Mouse (Mus musculus) liver, embryonic 14.5 days (tissue): ENCODE data around the gene Tekt2. TPM values are rescaled to one million over a fixed set of nuclear protein-coding genes. Genes with fewer than 3 reads are reported as not detected.
A peak's percentile ranks its signal among the peaks of the same experiment; 100 is the strongest.

Source experiments
- ATAC-seq: fragments of 200-750 bp; cut with Nextera tagmentation; 2 replicates; pipeline ENCODE4 v1.8.0; 2017; ENCODE audit warnings: moderate number of reproducible peaks, mild to moderate bottlenecking, moderate library complexity; ENCODE audit not compliant: insufficient read depth
- DNase-seq, 3 experiments: peaks; one replicate each; pipeline ENCODE4 v3.0.0-alpha.2; 2012 to 2013; ENCODE audit warnings: low read depth in 3 of 3, low spot score in 3 of 3
- H3K27ac ChIP-seq: fragments of 300-500 bp; sonication (generic); 2 replicates; pipeline ENCODE4 v1.5.1; 2014; ENCODE audit warnings: moderate library complexity, mild to moderate bottlenecking, control low read depth, inconsistent platforms
- H3K27me3 ChIP-seq: fragments of 300-500 bp; sonication (generic); 2 replicates; pipeline ENCODE4 v1.6.1; 2014; ENCODE audit warnings: mild to moderate bottlenecking, low read length, moderate library complexity; ENCODE audit not compliant: control insufficient read depth, insufficient read depth
- H3K36me3 ChIP-seq: fragments of 300-500 bp; sonication (generic); replicated peaks from 2 replicates; pipeline ENCODE4 v1.6.1; 2014; ENCODE audit warnings: low read depth; ENCODE audit not compliant: control insufficient read depth, insufficient read depth
- H3K4me1 ChIP-seq, 2 experiments: fragments of 200-500 bp in 1 of 2; fragments of 300-500 bp in 1 of 2; sonication (generic) in 1 of 2; replicated peaks; 2 replicates each; pipeline ENCODE4 v1.6.1; 2012 to 2014; ENCODE audit warnings: antibody characterized with exemption in 1 of 2, inconsistent platforms in 1 of 2, low read length in 1 of 2; ENCODE audit not compliant: control insufficient read depth in 2 of 2, insufficient read depth in 2 of 2
- H3K4me2 ChIP-seq: fragments of 300-500 bp; sonication (generic); 2 replicates; pipeline ENCODE4 v1.6.1; 2014; ENCODE audit warnings: low read depth, mild to moderate bottlenecking, control low read depth, moderate library complexity
- H3K4me3 ChIP-seq, 2 experiments: fragments of 200-500 bp in 1 of 2; fragments of 300-500 bp in 1 of 2; sonication (generic) in 1 of 2; 2 replicates each; pipeline ENCODE4 v1.5.1; 2012 to 2014; ENCODE audit warnings: low read depth in 2 of 2, low read length in 2 of 2, mild to moderate bottlenecking in 2 of 2, control low read depth in 1 of 2, inconsistent platforms in 1 of 2, moderate library complexity in 1 of 2; ENCODE audit not compliant: insufficient read depth in 1 of 2
- H3K9ac ChIP-seq: fragments of 300-500 bp; sonication (generic); replicated peaks from 2 replicates; pipeline ENCODE4 v1.6.1; 2014; ENCODE audit warnings: mild to moderate bottlenecking, control low read depth, moderate library complexity
- H3K9me3 ChIP-seq: fragments of 300-500 bp; sonication (generic); 2 replicates; pipeline ENCODE4 v1.6.1; 2016; ENCODE audit warnings: low read length, mixed read lengths; ENCODE audit not compliant: control insufficient read depth
- CTCF ChIP-seq: IDR thresholded peaks from 2 replicates; pipeline ENCODE4 v1.5.1; 2016; ENCODE audit warnings: antibody characterized with exemption, low read depth, control low read depth
- EP300 ChIP-seq: IDR thresholded peaks from 2 replicates; pipeline ENCODE4 v1.6.1; 2016; ENCODE audit warnings: antibody characterized with exemption, low read depth
- WGBS: fragments of 180-500 bp; shearing (Covaris S2); extraction: QIAGEN DNeasy Blood & Tissue Kit; methylation state at CpG from one replicate; pipeline ENCODE4 v1.1.7; 2014; ENCODE audit not compliant: insufficient replicate concordance; 5-methylcytosine and 5-hydroxymethylcytosine counted together
- polyA plus RNA-seq, 2 experiments: library from polyadenylated mRNA; depleted of rRNA in 1 of 2; stranded (reverse) in 1 of 2; unstranded in 1 of 2; fragments of >200 nt; fragmentation: Nextera tagmentation in 1 of 2; extraction: Ambion mirVana in 1 of 2; gene quantifications; 2 replicates each; pipeline versions ENCODE4 v1.2.1 to v1.2.3; 2012 to 2014

Tekt2 gene
- polyA plus RNA-seq, 2 experiments: 0.44 to 0.85 TPM

DNA sequence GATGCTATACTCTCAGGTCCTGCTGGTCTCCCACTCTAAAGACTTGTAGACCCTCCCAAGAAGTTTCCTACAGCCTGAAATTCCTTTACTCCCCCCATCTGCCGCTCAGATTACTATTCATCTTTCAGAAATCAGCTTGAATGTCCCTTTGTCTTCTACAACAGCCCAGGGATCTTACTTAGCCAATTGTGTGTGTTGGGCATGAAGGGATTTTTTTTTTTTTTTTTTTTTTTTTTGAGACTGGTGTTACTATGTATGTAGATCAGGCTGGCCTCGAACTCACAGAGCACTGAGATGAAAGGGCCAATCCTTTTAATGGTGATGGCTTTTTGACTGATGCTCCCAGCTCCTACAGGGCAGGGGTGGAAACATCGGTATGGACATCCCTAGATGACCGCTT lies 29.6 kb downstream of the Tekt2 start:
- H3K4me3 ChIP-seq: no peak overlapping the region
- H3K4me1 ChIP-seq: no peaks in the 10 kb centered on the region
- no peaks in the 10 kb centered on the region for H3K36me3 ChIP-seq
- no peaks in the 10 kb centered on the region for H3K9me3 ChIP-seq
- WGBS: 41% methylated on average over 4 of the region's 4 CpGs
- no peak overlapping the region for H3K9ac ChIP-seq
- peaks cover 37% of the 10 kb centered on the region for H3K27me3 ChIP-seq
- no peak overlapping the region for H3K27ac ChIP-seq
- ATAC-seq: no peak
- H3K4me2 ChIP-seq: no peak overlapping the region
- DNase-seq: no peak
- no peak for TF ChIP-seq EP300
- TF ChIP-seq CTCF: no peak

DNA sequence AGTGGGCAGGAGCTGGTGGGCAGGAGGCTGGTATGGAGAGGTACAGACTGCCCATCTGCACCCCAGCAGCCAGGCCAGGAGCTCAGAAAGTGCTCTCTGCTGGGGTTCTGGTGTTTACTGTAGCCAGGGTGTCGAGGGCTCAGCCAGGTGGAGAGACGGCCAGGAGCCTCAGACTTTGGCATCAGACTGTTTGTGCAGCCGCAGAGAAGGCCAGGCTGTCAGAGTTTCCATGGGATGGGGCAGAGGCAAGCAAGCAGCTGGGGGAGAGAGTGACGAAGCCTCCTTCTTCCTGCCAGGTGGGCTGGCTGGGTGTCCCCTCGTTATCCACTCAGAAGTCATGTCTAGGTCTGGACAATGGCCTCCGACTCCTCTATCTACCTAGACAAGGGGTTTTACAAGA lies 30.3 kb downstream of the Tekt2 start:
- TF ChIP-seq EP300 (no peak), CTCF (no peak)
- ATAC-seq (peak; percentile 13; the same call in 1 of the 2 replicates), DNase-seq (no peak)
- H3K4me1 ChIP-seq: no peaks in the 10 kb centered on the region
- H3K27me3 ChIP-seq: peaks cover 29% of the 10 kb centered on the region
- H3K9ac ChIP-seq: no peak overlapping the region
- no peaks in the 10 kb centered on the region for H3K9me3 ChIP-seq
- H3K4me3 ChIP-seq: no peak overlapping the region
- no peaks in the 10 kb centered on the region for H3K36me3 ChIP-seq
- no peak overlapping the region for H3K4me2 ChIP-seq
- WGBS: 51% methylated on average over 6 of the region's 6 CpGs
- H3K27ac ChIP-seq: no peak overlapping the region

DNA sequence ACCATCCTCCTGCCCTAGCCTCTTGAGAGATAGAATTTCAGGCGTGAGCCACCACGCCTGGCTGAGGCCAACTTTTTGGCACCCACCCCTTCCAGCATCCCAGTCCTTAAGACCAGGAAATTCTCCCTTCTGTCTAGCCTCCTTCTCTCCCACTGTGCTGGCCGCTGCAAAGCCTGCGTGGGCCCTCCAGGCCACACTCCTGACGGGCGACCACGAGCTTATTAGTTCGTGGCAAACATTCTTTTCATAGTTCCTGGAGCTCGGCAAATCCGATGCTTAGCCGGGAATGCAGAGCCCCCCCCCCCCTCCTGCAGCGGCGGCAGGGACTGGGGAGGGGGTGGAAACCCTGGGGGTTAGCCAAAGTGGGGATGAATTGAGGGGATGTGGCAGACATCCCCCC lies 34.3 kb downstream of the Tekt2 start:
- no peak for DNase-seq
- Histone ChIP-seq H3K4me1 (0 out of 4 replicates have a peak, but pooled peaks cover 0 to 2% of the 10 kb centered on the region in 2 experiments), H3K27ac (no peak overlapping the region), H3K9ac (no peak overlapping the region), H3K4me2 (no peak overlapping the region), H3K27me3 (peaks cover 30% of the 10 kb centered on the region), H3K4me3 (no peak overlapping the region), H3K36me3 (no peaks in the 10 kb centered on the region), H3K9me3 (no peaks in the 10 kb centered on the region)
- no peak for TF ChIP-seq EP300
- TF ChIP-seq CTCF: no peak
- 41% methylated on average over 13 of the region's 13 CpGs for WGBS
- ATAC-seq: no peak

DNA sequence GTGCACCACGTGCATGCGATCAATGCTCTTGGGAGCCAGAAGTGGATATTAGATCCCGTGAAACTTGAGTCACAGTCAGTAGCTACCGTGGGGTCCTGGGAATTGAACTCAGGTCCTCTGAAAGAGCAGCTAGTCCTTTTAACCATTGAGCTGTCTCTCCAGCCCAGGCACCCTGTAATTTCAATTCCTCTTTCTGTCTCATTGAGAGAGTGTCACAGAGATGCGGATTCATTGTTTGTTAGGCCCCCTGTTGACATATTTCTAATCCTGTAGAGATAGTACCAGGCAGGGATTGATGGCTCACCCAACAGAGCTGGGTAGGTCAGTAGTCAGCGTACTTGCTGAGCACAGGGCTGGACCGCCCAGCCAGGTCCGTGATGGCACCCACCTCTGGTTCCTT lies 35.2 kb downstream of the Tekt2 start:
- Histone ChIP-seq H3K4me1 (0 out of 4 replicates have a peak, but pooled peaks cover 0 to 2% of the 10 kb centered on the region in 2 experiments), H3K4me2 (no peak overlapping the region), H3K4me3 (no peak overlapping the region), H3K36me3 (no peaks in the 10 kb centered on the region), H3K9ac (no peak overlapping the region), H3K9me3 (no peaks in the 10 kb centered on the region), H3K27me3 (peaks cover 33% of the 10 kb centered on the region), H3K27ac (no peak overlapping the region)
- 68% methylated on average over 8 of the region's 8 CpGs for WGBS
- ATAC-seq (no peak), DNase-seq (no peak)
- TF ChIP-seq EP300 (no peak), CTCF (no peak)

DNA sequence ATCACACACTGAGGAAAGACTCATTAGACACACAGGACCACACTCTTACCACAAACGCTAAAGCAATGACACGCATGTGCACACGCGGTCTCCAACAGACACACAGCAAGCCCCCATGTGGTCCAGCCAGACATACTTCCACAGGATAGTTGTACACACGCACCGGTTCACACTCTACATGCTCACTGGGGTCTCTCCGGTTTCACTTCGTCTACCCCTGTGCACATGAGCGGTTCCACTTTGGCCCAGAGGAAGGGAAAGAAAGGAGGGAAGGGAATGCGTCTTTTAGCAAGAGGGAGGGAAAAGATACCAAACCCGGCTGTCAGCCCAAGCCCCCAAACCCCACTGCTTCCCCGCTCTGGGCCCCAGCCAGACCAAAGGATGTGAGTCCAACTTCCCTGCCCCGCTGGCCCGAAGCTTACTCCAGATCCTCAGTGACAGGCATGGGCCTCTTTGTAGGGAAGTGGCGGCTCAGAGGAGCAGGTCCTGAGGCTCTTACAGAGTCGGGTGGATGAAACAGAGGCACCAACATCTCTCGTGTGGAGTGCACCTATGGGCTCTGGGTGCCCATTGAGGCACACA lies 37.3 kb downstream of the Tekt2 start:
- Histone ChIP-seq H3K4me2 (no peak overlapping the region), H3K36me3 (no peaks in the 10 kb centered on the region), H3K4me1 (0 out of 4 replicates have a peak, but pooled peaks cover 0 to 2% of the 10 kb centered on the region in 2 experiments), H3K27ac (no peak overlapping the region), H3K4me3 (no peak overlapping the region), H3K9ac (no peak overlapping the region), H3K9me3 (no peaks in the 10 kb centered on the region), H3K27me3 (peaks cover 42% of the 10 kb centered on the region)
- 25% methylated on average over 17 of the region's 17 CpGs for WGBS
- TF ChIP-seq CTCF (no peak), EP300 (no peak)
- DNase-seq: no peak
- ATAC-seq: no peak
